Mouse (Mus musculus): ENCODE measurements around the gene Baiap2l1. TPM values are rescaled to one million over a fixed set of nuclear protein-coding genes. Genes with fewer than 3 reads are reported as not detected.

Baiap2l1 gene
- polyA plus RNA-seq, 1 experiment from 2014 or later = 20.9 TPM

DNA sequence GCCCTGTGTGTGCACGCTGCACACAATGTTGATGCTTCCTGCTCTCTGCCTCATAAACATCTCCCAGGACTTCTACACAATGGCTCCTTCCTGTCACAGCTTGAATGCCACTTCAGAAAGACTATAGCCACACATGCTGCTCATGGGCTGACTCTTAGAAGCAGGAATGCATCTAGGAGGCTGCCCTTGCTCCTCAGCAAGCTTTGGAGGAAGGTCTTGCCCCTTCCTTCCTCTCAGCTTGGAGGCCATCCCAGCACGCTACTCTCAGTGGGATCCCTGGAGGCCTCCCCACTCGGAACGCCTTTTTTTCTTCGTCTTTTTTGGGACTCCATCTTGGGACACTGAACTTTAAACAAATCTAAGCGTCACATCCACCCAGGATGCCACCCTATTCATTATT is 83.0 kb downstream of the Baiap2l1 start:
- no peak for TF ChIP-seq CTCF (IDR thresholded peaks at IDR 0.05)
- DNase-seq (ENCODE audit: low read depth, low spot score) (no peak), ATAC-seq (no peak)
- ChIA-PET CTCF (no interaction called here), POLR2A (interaction anchor here (0.7 kb wide), 1 partner anchor 15 kb away, joined by 3 read pairs; no protein-coding TSS in a partner anchor)
- in situ Hi-C loops (cut with MboI; ENCODE audit: low pct_unique_long_range_greater_than_20kb) = no loop called here
- no peaks in the 10 kb centered on the region for H3K27me3 ChIP-seq

DNA sequence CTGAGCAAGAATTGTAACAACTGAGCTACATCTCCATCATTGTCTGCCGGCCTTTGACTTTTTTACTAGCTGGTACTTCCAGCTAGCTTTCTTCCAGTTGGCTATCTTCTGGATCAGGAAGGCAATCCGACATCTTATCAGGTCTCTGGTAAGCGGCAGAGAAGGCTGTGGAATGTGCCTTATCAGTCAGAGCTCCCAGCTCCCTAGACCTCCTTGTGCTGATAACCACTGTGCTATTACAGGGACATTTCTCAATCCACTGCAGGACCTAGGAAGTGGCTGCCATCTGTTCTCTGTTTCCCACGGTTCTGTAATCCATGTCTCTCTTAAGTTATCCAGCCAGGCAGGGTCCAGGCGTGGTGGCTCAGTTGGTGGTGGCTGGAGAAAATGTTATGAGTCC is 86.1 kb downstream of the Baiap2l1 start:
- no peak for TF ChIP-seq CTCF (IDR thresholded peaks at IDR 0.05)
- in situ Hi-C loops (cut with MboI; ENCODE audit: low pct_unique_long_range_greater_than_20kb) = no loop called here
- ATAC-seq (no peak), DNase-seq (ENCODE audit: low read depth, low spot score) (no peak)
- no peaks in the 10 kb centered on the region for H3K27me3 ChIP-seq
- ChIA-PET POLR2A (interaction anchor here (0.7 kb wide), 1 partner anchor 97 kb away, joined by 3 read pairs; no protein-coding TSS in a partner anchor), CTCF (no interaction called here)

DNA sequence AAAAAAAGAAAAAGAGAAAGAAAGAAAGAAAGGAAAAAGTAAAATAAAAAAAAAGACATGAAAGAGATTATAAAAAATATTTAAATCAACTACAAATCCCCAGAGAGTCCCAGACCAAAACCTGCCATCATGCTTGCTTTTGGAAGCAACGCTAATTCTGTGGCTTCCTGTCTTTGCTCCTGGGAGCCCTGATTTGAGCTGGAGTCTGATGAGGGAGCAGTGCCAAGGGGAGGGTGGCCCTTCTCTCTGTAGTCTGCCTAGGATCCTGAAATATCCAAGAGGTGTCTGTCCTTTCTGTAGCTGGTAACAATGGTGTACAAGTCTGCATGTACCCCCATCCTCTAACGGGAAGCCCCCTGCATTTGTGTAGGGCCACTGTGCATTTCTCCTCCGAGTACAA is 86.8 kb downstream of the Baiap2l1 start:
- ChIA-PET CTCF (no interaction called here), POLR2A (no interaction called here)
- H3K27me3 ChIP-seq = no peaks in the 10 kb centered on the region
- ATAC-seq = no peak
- in situ Hi-C loops (cut with MboI; ENCODE audit: low pct_unique_long_range_greater_than_20kb) = no loop called here
- no peak for DNase-seq (ENCODE audit: low read depth, low spot score)
- TF ChIP-seq CTCF (IDR thresholded peaks at IDR 0.05) = no peak

DNA sequence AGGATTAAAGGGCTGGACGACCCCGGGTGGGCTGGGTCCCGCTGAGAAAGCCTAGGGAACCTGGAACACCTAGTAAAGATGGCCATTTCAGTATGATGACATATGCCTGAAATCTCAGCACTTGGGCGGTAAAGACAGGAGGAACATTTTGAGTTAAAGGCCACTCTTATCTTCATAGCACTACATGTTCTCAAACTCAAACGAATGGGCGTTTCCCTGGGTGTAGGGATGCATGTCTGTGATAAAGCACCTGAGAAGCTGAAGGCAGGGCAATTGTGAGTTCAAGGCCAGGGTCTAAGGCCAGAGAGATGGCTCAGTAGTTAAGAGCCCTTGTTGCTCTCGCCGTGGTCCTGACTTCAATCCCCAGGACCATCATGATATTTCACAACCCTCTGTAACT is 87.5 kb downstream of the Baiap2l1 start:
- ChIA-PET CTCF (interaction anchor here (1.4 kb wide), 1 partner anchor 8 kb away, joined by 3 read pairs; no protein-coding TSS in a partner anchor), POLR2A (no interaction called here)
- in situ Hi-C loops (cut with MboI; ENCODE audit: low pct_unique_long_range_greater_than_20kb) = no loop called here
- DNase-seq (ENCODE audit: low read depth, low spot score) (no peak), ATAC-seq (no peak)
- no peaks in the 10 kb centered on the region for H3K27me3 ChIP-seq
- TF ChIP-seq CTCF (IDR thresholded peaks at IDR 0.05) = no peak

DNA sequence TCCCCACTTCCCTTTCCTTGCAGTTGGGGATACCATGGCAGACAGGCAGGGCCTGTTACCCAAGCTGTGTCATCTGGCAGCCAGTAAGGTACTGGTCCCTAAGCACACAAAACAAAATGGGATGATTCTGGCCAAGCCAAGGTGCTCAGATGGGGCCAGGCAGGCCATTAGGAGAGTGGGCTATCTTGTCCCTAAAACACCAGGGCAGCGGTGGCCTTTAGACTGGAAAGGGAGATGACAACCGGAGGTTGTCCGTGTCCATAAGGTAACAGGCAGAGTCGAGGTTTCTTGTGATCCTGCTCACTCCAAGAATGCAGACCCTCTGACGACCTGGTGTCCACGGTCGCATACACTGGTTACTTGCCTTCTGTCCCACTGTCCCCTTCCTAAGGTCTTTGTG is 88.0 kb downstream of the Baiap2l1 start:
- TF ChIP-seq CTCF (IDR thresholded peaks at IDR 0.05) = no peak
- DNase-seq (ENCODE audit: low read depth, low spot score) (no peak), ATAC-seq (no peak)
- no peaks in the 10 kb centered on the region for H3K27me3 ChIP-seq
- ChIA-PET POLR2A (no interaction called here), CTCF (interaction anchor here (1.4 kb wide), 1 partner anchor 9 kb away, joined by 3 read pairs; no protein-coding TSS in a partner anchor)
- in situ Hi-C loops (cut with MboI; ENCODE audit: low pct_unique_long_range_greater_than_20kb) = no loop called here

DNA sequence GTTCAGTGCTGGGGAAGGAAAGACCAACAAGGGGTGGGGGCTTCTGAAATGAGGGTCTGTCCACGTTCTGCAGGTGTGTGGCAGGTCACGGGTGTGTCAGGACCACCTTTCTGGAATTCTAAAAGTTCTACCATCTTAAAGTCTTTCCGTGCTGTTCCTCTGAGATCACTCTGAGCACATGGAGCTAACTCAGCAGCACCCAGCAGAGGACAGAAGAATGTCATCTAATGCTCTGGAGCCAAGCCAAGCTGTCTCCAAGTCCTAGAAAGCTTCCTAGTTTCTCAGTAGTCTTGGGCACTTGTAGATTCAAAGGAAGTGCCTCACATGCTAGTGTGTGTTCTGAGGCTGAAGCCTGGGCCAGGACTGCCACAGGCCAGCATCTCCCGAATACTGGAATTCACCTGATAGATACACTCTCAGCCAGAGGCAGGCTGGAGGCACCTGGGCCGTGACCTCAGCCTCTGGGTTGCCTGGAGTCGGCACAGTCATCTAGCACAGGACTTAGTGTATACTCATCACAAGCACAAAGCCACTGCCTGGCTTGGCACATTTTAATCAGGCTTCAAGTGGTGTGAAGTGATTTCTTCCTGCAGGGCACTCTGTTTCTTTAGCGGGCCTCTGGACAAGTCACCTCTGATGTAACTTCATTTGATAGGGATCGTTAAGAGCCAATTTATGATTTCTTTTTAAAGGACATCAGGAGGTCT is 90.2 kb downstream of the Baiap2l1 start:
- POLR2A ChIA-PET = interaction anchor here (0.6 kb wide), 1 partner anchor 69 kb away, joined by 3 read pairs; no protein-coding TSS in a partner anchor
- no peak for TF ChIP-seq CTCF (IDR thresholded peaks at IDR 0.05)
- no peaks in the 10 kb centered on the region for H3K27me3 ChIP-seq
- DNase-seq (ENCODE audit: low read depth, low spot score) (peak; percentile 56), ATAC-seq (peak; percentile 75)
- CTCF ChIA-PET = interaction anchor here (1.2 to 1.3 kb wide), 4 partner anchors 9 to 114 kb away, joined by 4 to 7 read pairs (median 4); no protein-coding TSS in a partner anchor
- in situ Hi-C loops (cut with MboI; ENCODE audit: low pct_unique_long_range_greater_than_20kb) = no loop called here

DNA sequence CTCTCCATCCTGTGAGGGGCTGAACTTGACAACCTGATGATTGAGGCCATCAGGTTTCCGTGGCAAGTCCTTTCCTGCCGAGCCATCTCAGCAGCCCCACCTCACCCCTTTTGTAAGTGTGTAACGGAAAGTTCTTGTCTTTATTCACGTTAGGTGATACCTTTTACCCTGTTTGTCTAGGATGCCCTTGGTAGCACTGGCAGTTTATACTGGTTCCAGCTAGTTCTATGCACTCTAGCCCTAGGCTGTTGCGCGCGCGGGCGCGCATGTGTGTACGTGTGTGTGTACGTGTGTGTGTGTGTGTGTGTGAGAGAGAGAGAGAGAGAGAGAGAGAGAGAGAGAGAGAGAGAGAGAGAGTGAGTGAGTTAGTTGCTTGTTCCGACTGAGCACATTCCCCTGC is 94.4 kb downstream of the Baiap2l1 start:
- CTCF ChIA-PET = no interaction called here

DNA sequence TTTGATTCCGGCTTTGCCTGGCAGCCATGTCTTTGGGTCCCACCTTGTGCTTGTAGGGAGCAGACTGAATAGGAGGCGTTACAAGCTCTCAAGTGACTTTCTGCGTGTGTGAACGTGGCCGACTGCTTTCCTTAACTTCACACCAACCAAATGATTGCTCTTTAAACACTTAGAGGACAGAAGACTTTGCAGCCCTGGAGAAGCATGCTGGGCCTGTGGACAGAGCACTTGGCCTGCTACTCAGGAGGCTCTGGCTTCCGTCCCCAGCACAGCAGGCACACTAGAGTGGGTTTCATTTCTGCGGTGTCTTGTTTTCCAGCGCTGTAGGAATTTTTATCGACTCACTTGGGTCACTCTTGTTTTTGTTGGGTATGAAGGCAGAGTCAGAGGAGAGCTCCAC is 94.8 kb downstream of the Baiap2l1 start:
- ChIA-PET POLR2A (no interaction called here), CTCF (no interaction called here)
- ATAC-seq (no peak), DNase-seq (ENCODE audit: low read depth, low spot score) (no peak)
- TF ChIP-seq CTCF (IDR thresholded peaks at IDR 0.05) = no peak
- in situ Hi-C loops (cut with MboI; ENCODE audit: low pct_unique_long_range_greater_than_20kb) = no loop called here
- no peaks in the 10 kb centered on the region for H3K27me3 ChIP-seq

More for the DNA sequence above, 94.4 kb downstream of the Baiap2l1 start:
- in situ Hi-C loops (cut with MboI; ENCODE audit: low pct_unique_long_range_greater_than_20kb) = no loop called here
- POLR2A ChIA-PET = no interaction called here
- DNase-seq (ENCODE audit: low read depth, low spot score) (no peak), ATAC-seq (no peak)
- H3K27me3 ChIP-seq = no peaks in the 10 kb centered on the region
- no peak for TF ChIP-seq CTCF (IDR thresholded peaks at IDR 0.05)

DNA sequence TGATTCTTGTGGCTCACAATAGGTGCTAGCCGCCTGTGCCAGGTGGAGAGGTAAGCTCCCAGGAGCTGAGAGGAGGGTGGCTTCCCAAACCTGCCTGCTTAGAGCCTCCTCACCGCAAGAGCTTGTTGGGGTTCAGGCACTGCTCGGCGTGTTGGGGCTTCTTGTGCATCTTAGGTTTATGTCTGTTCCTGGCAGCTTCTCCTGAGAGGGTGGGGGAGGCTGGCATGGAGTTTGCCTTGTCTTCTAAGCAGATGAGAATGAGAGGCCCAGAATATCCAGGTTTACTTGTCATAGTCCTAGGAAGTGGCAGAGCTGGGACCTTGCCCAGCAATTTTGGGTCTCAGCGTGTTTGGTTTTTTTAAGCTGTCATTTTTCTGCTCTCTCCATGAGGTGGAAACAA is 96.1 kb downstream of the Baiap2l1 start:
- POLR2A ChIA-PET = interaction anchor here (0.6 kb wide), 1 partner anchor 486 kb away, joined by 3 read pairs; no protein-coding TSS in a partner anchor
- TF ChIP-seq CTCF (IDR thresholded peaks at IDR 0.05) = no peak
- in situ Hi-C loops (cut with MboI; ENCODE audit: low pct_unique_long_range_greater_than_20kb) = no loop called here
- CTCF ChIA-PET = no interaction called here
- H3K27me3 ChIP-seq = no peaks in the 10 kb centered on the region
- ATAC-seq = no peak
- DNase-seq (ENCODE audit: low read depth, low spot score) = no peak

DNA sequence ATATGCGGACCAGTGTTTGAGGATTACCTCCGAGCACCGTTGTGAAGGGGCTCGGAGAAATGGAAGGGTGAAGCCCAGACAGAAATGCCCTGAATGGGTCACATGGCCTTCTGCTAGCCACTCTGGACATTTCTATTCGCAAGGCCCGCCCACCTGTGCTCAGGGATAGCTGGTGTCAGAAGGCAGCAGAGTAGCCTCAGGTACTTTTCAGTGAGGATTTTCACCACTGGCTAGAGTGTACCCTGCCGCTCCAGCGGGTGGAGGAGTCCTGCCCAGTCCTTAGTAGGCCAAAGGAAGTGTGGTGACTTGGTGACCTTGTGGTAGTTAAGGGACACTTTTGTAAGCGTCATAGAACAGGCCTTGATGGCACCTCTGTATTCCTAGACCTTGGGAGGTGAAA is 96.6 kb downstream of the Baiap2l1 start:
- no peak for DNase-seq (ENCODE audit: low read depth, low spot score)
- POLR2A ChIA-PET = no interaction called here
- H3K27me3 ChIP-seq = no peaks in the 10 kb centered on the region
- CTCF ChIA-PET = interaction anchor here (1.0 kb wide), 1 partner anchor 33 kb away, joined by 3 read pairs; no protein-coding TSS in a partner anchor
- ATAC-seq = no peak
- in situ Hi-C loops (cut with MboI; ENCODE audit: low pct_unique_long_range_greater_than_20kb) = no loop called here
- TF ChIP-seq CTCF (IDR thresholded peaks at IDR 0.05) = no peak

DNA sequence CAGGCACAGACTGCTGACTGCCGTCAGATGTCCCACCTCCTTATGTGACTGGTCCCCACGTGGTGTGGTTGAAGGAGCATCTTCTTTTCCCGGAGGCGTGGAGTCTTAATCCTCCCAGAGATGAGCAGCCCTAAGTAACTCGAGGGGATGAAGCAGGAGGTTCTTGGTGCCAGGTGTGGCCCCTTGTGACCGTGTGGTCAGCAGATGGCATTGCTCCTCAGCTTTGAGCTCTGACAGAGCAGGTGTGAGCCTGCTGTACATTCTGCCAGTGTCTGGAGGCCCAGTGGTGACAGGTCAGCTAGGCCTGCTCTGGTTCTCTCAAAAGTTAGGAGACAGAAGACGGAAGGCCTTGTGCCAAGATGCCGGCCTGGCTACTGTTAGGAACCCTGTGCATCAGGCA is 97.4 kb downstream of the Baiap2l1 start:
- no peak for ATAC-seq
- DNase-seq (ENCODE audit: low read depth, low spot score) = no peak
- in situ Hi-C loops (cut with MboI; ENCODE audit: low pct_unique_long_range_greater_than_20kb) = no loop called here
- no peaks in the 10 kb centered on the region for H3K27me3 ChIP-seq
- TF ChIP-seq CTCF (IDR thresholded peaks at IDR 0.05) = no peak
- POLR2A ChIA-PET = interaction anchor here (1.0 to 1.6 kb wide), 2 partner anchors 15 to 97 kb away, joined by 3 to 4 read pairs; no protein-coding TSS in a partner anchor
- CTCF ChIA-PET = interaction anchor here (1.0 kb wide), 1 partner anchor 33 kb away, joined by 3 read pairs; no protein-coding TSS in a partner anchor

All from Patski (cell line).